Mouse (Mus musculus) layer of hippocampus, postnatal 14 days (tissue): Measurements from ENCODE around the gene Msantd2. TPM values are rescaled to one million over a fixed set of nuclear protein-coding genes. Genes with fewer than 3 reads are reported as not detected.

Experiments
- DNase-seq, 2 experiments: peaks; one replicate each; pipeline ENCODE4 v3.0.0; 2021 to 2022; ENCODE audit warnings: low spot score in 2 of 2, mixed read lengths in 1 of 2
- long read RNA-seq, 2 experiments: library from polyadenylated mRNA; stranded (forward); transcript quantifications; one replicate each; pipeline ENCODE4 v2.0.0; 2021
- total RNA-seq, 2 experiments: library from RNA; stranded (reverse); gene quantifications; 2 replicates each; pipeline ENCODE4 v1.2.3; 2021

Msantd2 gene
- total RNA-seq: 10 to 100 TPM; 22.3 to 22.7 TPM
- long read RNA-seq, experiment 1, partial matches to known transcripts: 0 of 8 reads
- long read RNA-seq, experiment 1, other reads (novel, unspliced or antisense): 4 of 8 reads
- long read RNA-seq, experiment 2, transcript Msantd2-201 (4 exons, 2,291 nt): major isoform, 5 of 8 reads
- long read RNA-seq, experiment 2, partial matches to known transcripts: 0 of 8 reads
- long read RNA-seq, experiment 2, other reads (novel, unspliced or antisense): 3 of 8 reads

- peak; percentile 88 to 89 for DNase-seq
These were observed at the start of gene Msantd2 for GRCm38 (mm10) chr9:37488611-37489396. TSS of gene Msantd2 (plus strand) at chr9:37489319.

- DNase-seq: no peak
These were observed 36.7 kb upstream of the Msantd2 start for GRCm38 (mm10) chr9:37452401-37452800.

- no peak for DNase-seq
These were observed 35.8 kb upstream of the Msantd2 start for GRCm38 (mm10) chr9:37453328-37453727.

- DNase-seq: no peak
These were observed 35.1 kb upstream of the Msantd2 start for GRCm38 (mm10) chr9:37454011-37454492.

GRCm38 (mm10) chr9:37454991-37455390 is 34.1 kb upstream of the Msantd2 start:
- DNase-seq: no peak

GRCm38 (mm10) chr9:37455868-37456267 is 33.3 kb upstream of the Msantd2 start:
- no peak for DNase-seq

GRCm38 (mm10) chr9:37456481-37456910 is 32.6 kb upstream of the Msantd2 start:
- peak; percentile 73 to 79 for DNase-seq

GRCm38 (mm10) chr9:37457151-37457550 is 32.0 kb upstream of the Msantd2 start:
- DNase-seq: no peak

GRCm38 (mm10) chr9:37459665-37460042 is 29.5 kb upstream of the Msantd2 start:
- no peak for DNase-seq

GRCm38 (mm10) chr9:37460043-37460960 is 28.8 kb upstream of the Msantd2 start:
- peak in 1 of 2 experiments; percentile 50 for DNase-seq

- DNase-seq: no peak
These were observed 28.2 kb upstream of the Msantd2 start for GRCm38 (mm10) chr9:37460961-37461340.

GRCm38 (mm10) chr9:37461571-37461970 is 27.5 kb upstream of the Msantd2 start:
- DNase-seq: no peak

- peak; percentile 37 to 62 for DNase-seq
These were observed 26.4 kb upstream of the Msantd2 start for GRCm38 (mm10) chr9:37462764-37463163.

GRCm38 (mm10) chr9:37473611-37474125 is 15.5 kb upstream of the Msantd2 start:
- no peak for DNase-seq

- peak; percentile 46 to 61 for DNase-seq
These were observed 14.2 kb upstream of the Msantd2 start for GRCm38 (mm10) chr9:37474923-37475322.

- no peak for DNase-seq
These were observed 4.0 kb upstream of the Msantd2 start for GRCm38 (mm10) chr9:37485146-37485545.

GRCm38 (mm10) chr9:37488041-37488440 is 1.1 kb upstream of the Msantd2 start:
- DNase-seq: no peak

GRCm38 (mm10) chr9:37489446-37490120 is 464 bp downstream of the Msantd2 start:
- peak; percentile 31 to 37 for DNase-seq

- no peak for DNase-seq
These were observed 6.6 kb downstream of the Msantd2 start for GRCm38 (mm10) chr9:37495761-37496160.

- no peak for DNase-seq
These were observed 7.2 kb downstream of the Msantd2 start for GRCm38 (mm10) chr9:37496325-37496724.
